Mouse (Mus musculus) frontal cortex, postnatal 25 days (tissue): ENCODE results near the gene Pard6b.
"Not testable (repeated sequence)": the region's sequence is repeated elsewhere in the genome, so short reads cannot be mapped to it uniquely, and the experiment has no call there.

Experiments used
- DNase-seq, 2 experiments: peaks; one replicate each; pipeline ENCODE4 v3.0.0; 2022; ENCODE audit warnings: low spot score in 2 of 2

Pard6b gene

DNA sequence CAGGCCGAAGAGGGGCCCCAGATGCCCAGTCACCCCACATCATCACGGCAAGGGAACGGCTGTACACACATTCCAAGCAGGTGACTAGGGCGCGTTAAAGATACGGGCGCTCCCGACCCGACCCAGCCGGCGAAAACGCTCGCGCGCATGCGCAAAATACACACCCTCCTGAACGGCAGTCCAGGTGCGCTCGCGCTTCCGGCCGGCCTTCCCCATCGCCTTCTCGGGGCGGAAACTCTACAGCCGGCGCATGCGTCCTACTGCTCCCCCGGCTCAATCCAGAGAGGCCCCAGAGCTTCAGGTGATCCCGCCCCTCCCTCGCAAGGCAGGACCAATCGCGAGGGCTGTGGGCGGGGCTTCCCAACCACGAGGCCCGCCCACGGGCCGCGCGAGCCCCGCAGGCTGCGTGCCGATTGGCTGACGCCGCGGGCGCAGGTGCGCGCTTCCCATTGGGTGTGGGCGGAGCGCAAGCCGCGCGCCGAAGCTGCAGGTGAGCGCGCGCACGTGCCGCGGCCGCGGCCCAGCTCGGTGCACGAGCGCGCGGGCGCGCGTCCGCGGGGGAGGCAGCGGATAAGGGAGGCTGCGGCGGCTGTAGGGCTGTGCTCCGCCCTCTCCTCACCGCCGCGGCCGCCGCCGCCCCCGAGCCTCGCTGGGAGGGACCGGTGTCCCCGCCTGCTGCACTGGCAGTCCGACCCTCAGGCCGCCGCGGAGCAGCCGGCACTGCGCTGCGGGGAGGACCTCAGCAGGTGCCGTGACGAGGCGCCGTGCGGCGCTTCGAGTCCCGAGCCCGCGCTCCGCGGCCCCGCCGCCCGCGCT lies at the start of gene Pard6b:
Gene Pard6b (plus strand): TSS at position 574 of the 816 bp plus-strand sequence.
- DNase-seq = peak; percentile 89 to 91

- no peak for DNase-seq
Observed at GRCm38 (mm10) chr2:168031842-168032241, 49.0 kb upstream of the Pard6b start.

DNA sequence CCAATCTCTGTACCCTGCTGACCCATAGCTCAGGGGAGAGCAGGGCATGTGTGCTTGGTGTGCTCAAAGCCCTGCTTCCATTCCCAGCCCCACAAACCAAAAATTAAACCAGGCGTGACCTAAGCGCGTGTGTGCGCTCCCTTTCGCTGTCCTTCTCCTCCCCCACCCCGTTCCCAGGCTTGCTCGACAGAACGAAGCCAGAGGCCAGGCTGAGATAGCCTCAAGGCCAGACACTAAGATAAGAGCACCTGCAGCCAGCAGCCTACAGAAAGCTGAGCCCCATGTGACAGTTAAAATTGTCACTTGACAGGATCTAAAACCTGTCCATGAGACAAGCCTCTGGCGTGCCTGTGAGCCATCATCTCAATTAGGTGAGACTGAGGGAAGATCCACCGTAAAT lies 46.9 kb upstream of the Pard6b start:
- DNase-seq = no peak

DNA sequence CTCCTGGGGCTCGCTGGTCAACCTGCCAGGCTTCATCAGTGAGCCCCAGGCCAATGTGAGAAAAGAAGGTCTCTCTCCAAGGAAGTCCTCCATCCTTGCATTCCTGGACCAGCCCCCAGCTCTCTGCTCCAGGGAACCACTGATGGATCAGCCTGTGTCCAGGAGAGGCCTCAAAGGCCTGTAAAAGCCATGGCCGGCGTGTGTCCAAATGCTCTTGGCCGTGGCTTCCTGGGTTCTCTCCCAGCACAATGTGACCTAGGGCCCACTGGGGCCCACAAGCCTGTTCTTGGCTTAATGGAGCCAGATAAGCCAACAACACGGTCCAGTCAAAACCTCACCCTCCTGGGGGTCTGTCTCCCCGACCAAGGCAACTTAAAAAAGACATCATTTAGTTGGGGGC lies 44.9 kb upstream of the Pard6b start:
- no peak for DNase-seq

DNA sequence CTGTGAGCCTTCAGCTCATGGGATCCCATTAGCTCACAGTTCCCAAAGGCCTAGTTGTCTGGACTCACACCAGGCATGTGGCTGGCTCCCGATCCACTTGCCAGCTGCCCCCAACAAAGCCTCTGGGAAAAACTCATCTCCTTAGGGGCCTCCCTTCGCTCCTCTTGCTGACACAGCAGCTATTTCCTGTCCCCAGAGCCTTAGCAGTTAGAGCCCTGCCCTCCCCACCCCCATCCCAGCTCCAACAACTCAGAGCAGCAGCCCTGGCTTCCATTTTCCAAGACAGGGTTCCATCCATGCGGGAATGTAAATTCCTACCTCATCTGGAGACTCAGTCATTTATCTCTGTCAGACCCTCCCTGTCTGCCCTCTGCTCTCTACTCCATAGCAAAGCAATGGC lies 43.7 kb upstream of the Pard6b start:
- DNase-seq = no peak

DNA sequence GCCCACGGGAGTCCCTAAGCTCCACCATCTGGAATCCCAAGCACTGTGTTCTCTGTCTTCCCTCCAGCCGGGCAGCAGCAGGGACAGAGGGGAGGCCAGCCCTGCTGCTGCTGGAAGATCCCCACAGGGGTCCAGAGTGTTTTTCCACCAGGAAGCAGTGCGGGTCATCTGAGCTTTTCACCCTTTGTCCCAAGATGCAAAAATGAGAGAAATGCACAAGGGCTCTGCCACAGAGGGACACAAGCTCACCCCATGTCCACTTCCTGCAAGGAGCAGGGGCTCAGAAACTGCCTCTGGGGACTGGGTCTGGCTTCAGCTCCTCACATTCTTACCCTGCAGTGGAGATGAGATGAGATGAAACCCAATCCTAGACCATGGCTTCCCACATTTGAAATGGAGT lies 40.1 kb upstream of the Pard6b start:
- no peak for DNase-seq

- no peak for DNase-seq
Observed at GRCm38 (mm10) chr2:168042019-168042418, 38.8 kb upstream of the Pard6b start.

- DNase-seq = no peak
Observed at GRCm38 (mm10) chr2:168044681-168045287, 36.0 kb upstream of the Pard6b start.

DNA sequence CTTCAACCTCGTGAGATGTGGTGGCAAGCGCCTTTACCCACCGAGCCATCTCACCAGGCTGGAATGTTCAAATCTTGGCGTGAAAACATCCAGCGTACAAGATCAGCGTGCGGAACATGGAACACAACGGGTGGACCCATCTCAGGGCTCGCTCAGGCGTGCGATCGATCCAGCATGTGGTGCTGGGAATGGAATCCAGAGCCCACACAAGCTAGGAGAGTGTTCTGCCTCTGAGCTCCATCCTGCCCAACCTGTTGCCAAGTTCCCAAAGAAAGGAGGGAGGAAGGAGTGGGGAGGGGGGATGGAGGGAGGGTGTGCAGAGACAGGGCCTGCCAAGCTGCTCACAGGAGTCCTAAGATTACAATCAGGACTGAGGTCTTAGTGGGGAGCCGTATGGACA lies 35.4 kb upstream of the Pard6b start:
- DNase-seq = no peak

GRCm38 (mm10) chr2:168045771-168046170 lies 35.0 kb upstream of the Pard6b start:
- DNase-seq = no peak

DNA sequence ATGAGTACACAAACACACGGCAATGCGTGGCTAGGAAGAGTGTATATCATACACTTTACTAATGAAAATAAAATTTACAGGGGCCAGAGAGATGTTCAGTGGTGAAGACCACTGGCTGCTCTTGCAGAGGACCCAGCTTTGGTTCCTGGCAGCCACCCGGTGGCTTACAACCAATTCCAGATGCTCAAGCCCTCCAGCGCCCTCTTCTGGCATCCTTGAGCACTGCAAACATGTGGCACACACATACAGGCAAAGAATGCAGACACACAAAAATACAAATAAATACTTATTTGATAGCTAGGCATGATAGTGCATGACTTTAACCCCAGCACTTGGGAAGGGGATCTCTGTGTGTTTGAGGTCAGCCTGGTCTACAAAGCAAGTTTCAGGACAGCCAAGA lies 34.3 kb upstream of the Pard6b start:
- no peak for DNase-seq

DNA sequence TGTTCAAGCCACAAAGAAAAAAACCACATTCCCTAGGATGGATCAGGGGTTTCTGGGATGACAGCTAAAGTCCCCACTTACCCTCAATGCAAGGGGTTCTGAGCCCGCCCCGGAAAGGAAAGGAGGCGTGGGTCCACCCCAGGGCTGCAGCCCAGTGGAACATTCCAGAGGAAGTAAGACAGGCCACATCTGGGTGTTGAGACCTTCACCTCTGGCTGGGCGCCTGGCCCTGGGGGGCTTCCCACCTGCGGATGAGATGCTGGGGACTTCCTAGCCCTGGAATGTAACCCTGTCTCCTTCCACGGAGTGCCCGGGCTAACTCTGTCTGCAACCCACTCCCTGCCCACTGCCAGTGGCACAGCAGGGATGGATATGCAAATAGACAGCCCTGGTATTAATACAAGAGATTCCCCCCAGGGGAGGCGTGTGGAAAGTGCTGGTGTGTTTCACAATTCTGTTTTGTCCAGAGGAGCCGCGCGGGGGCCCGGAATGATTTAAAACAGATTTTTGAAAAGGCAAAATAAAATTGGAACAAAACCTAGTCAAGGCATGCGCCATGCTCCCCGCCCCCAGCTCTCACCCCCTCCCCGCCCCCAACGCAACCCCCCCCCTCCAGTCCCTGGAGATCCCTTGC lies 31.7 kb upstream of the Pard6b start:
- no peak for DNase-seq

DNA sequence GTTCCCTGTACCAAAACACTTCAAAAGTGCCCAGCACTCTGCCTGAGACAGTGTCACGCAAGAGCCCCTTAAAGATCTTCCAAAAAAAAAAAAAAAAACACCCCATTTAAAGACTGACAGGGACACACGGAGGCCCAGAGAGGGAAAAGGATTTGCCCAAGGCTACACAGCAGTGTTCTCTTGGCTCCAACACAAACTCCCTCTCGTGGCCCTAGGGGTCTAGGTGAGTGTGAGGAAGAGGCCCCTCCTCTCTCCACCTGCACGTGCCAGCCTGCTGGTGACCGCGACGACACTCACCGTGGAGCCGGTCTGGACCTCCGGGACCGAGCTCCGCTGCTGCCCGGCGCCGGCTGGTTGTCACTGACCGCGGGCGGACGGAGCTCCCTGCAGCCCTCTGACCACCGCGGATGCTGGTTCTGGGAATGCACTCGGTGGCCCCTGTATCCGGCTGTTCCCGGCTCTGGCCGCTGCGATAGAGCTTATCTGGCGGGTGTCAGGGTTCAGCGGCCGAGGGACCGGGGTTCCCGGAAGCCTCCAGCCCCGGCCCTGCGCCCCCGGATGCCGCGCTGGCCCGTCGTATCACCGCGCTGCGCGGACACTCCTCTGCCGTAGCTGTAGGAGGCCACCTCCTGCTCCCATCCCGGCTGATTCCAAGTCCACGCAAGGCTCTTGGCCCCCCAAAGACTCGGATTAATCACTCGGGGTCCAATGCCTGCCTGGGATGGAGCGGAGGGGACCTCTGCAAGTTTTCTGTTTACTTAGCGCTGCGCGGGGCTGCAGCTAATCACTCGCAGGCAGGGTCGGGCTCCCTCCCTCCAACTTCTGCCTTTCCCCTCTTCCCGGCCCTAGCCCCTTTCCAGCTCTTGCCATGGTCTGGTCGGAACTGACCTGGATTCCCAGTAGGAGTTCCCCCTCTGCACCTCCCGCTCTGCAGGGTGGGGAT lies 30.5 kb upstream of the Pard6b start:
- DNase-seq = no peak

GRCm38 (mm10) chr2:168052156-168052555 lies 28.6 kb upstream of the Pard6b start:
- no peak for DNase-seq

DNA sequence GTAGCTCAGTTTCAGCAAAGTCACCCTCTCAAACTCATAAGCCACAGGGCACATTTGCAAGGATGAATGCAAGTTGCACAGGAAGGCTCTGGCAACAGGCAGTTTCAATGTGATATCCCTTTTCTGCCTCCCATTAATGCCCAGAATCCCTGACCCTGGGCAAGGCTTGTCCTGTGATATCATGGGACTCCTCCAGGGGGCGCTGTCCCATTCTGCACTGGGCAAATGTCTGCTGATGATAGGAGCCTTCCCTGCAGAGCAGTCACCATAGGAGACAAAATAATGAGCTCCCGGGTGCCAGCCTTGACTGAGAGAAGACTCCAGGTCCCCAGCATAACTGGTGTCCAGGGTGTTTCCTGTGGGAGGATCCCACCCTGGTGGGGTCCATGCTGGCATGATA lies 28.1 kb upstream of the Pard6b start:
- DNase-seq = peak in 1 of 2 experiments; percentile 9

DNA sequence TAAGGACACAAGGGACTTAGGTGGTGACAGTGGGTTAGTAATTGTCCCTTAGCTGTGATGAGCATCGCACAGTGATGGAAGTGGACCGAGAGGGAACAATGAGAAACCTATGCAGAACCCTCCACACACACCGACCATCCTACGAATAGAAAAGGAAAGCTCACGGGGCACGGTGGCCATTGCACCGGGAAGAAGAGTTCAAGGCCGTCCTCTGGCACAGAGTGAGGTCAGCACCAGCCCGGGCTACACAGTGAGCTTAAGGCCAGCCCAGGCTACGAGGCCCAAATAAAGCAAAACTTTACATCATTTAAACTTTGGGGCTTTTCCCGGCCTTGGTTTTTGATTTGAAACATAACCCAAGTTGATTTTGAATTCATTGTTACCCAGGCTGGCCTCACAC lies 26.7 kb upstream of the Pard6b start:
- no peak for DNase-seq

GRCm38 (mm10) chr2:168055910-168056665 lies 24.7 kb upstream of the Pard6b start:
- DNase-seq = no peak

DNA sequence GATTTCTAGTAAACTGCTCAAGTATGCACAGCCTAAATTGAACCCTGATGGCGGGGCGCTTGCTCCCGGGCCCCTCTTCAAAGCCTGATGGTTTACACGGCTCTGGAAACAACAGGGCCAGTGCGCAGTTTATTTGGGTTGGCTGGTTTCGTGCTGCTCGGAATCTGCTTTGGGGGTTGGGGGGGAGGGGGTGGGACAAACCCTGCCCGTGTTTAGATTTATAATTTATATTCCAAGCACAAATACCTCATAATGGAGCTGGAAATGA lies 24.2 kb upstream of the Pard6b start:
- DNase-seq = no peak

DNA sequence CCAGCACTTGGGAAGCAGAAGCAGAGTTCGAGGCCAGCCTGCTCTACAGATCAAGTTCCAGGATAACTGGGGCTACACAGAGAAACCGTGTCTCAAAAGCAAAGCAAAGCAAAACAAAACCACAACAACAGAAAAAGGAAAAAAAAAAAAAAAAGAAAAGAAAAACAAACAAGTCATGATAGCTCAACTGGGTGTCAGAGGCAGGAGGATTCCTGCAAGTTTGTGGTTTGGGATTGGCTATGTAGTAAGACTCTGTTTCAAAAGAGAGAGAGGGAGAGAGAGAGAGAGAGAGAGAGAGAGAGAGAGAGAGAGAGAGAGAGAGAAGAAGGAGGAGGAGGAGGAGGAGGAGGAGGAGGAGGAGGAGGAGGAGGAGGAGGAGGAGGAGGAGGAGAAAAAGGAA lies 22.9 kb upstream of the Pard6b start:
- DNase-seq = not testable (repeated sequence)

DNA sequence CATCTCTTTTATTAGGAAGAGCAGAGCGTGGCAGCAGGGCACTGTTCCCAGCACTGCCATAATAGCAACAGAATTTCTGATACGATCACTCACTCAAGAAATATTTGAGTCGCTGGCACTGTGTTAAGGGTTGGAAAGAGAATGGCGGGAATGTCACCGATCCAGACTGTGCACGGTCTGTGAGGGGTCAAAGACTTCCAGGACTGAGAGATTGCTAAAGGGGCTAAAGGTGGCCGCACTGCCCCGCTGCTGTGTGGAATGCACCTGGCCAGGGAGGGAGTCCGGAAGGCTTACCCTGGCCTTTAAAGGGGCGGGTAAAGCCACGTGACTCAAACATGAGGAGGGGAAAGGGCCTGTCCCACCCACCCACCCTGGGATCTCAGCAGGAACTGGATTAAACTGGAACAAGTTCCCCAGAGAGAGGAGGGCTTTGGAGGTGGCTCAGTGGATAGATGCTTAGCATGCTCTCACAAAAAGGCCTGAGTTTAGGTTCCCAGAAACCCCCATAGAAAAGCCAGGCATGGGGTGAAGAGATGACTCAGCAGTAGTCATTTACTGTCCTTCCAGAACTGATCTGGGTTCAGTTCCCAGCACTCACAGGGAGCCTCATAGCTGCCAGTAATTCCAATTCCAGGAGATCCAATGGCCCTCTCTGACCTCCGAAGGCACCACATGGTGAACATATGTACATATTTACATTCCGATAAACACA lies 22.2 kb upstream of the Pard6b start:
- no peak for DNase-seq
